Mouse (Mus musculus) MEL (cell line): Measurements from ENCODE around the gene Ablim1. TPM values are rescaled to one million over a fixed set of nuclear protein-coding genes. Genes with fewer than 3 reads are reported as not detected.

Experiments
- DNase-seq: peaks from one replicate; pipeline ENCODE4 v3.0.0; 2011; ENCODE audit warnings: low read depth, low spot score
- H3K27ac ChIP-seq: 2 replicates; pipeline ENCODE4 v1.5.1; 2012; ENCODE audit warnings: low read depth, mild to moderate bottlenecking, control low read depth, low read length, moderate library complexity; ENCODE audit not compliant: control insufficient read depth
- H3K27me3 ChIP-seq, 2 experiments: fragments of 150-350 bp in 1 of 2; sonication (generic) in 1 of 2; 2 replicates each; pipeline ENCODE4 v1.6.1; 2012; ENCODE audit warnings: low read length in 2 of 2, mild to moderate bottlenecking in 2 of 2, improper control_type of control experiment in 1 of 2, moderate library complexity in 1 of 2; ENCODE audit not compliant: insufficient read depth in 2 of 2, control insufficient read depth in 1 of 2
- H3K36me3 ChIP-seq, 2 experiments: 2 replicates each; pipeline ENCODE4 v1.6.1; 2012 to 2014; ENCODE audit warnings: low read length in 2 of 2, improper control_type of control experiment in 1 of 2, inconsistent platforms in 1 of 2, mild to moderate bottlenecking in 1 of 2; ENCODE audit not compliant: insufficient read depth in 2 of 2, control insufficient read depth in 1 of 2
- H3K4me1 ChIP-seq, 2 experiments: fragments of 150-350 bp in 1 of 2; sonication (generic) in 1 of 2; 2 replicates each; pipeline ENCODE4 v1.6.1; 2012; ENCODE audit warnings: low read length in 2 of 2, improper control_type of control experiment in 1 of 2, mild to moderate bottlenecking in 1 of 2; ENCODE audit not compliant: insufficient read depth in 2 of 2, control insufficient read depth in 1 of 2
- H3K4me3 ChIP-seq, 2 experiments: fragments of 150-350 bp in 1 of 2; sonication (generic) in 1 of 2; 2 replicates each; pipeline ENCODE4 v1.5.1; 2012; ENCODE audit warnings: low read depth in 2 of 2, low read length in 2 of 2, mild to moderate bottlenecking in 2 of 2, moderate library complexity in 2 of 2, control low read depth in 1 of 2, improper control_type of control experiment in 1 of 2; ENCODE audit not compliant: control insufficient read depth in 1 of 2, insufficient read depth in 1 of 2
- H3K79me2 ChIP-seq: 2 replicates; pipeline ENCODE4 v1.6.1; 2012; ENCODE audit warnings: mild to moderate bottlenecking, low read length, moderate library complexity; ENCODE audit not compliant: control insufficient read depth, poor library complexity, insufficient read depth
- H3K9ac ChIP-seq: 2 replicates; pipeline ENCODE4 v1.6.1; 2012; ENCODE audit warnings: low read depth, mild to moderate bottlenecking, control low read depth, low read length, moderate library complexity; ENCODE audit not compliant: control insufficient read depth, poor library complexity, severe bottlenecking
- H3K9me3 ChIP-seq: fragments of 150-350 bp; sonication (generic); replicated peaks from 2 replicates; pipeline ENCODE4 v1.6.1; 2012; ENCODE audit warnings: mild to moderate bottlenecking, low read length, improper control_type of control experiment, moderate library complexity; ENCODE audit not compliant: insufficient read depth
- CHD1 ChIP-seq: IDR thresholded peaks from 2 replicates; pipeline ENCODE4 v1.6.1; 2012; ENCODE audit warnings: low read depth, mild to moderate bottlenecking, inconsistent platforms, low read length, improper control_type of control experiment
- CTCF ChIP-seq, 3 experiments: IDR thresholded peaks in 2 of 3; conservative IDR thresholded peaks in 1 of 3; 2 replicates each; pipeline ENCODE4 v1.5.1; 2011 to 2012; ENCODE audit warnings: low read length in 3 of 3, low read depth in 2 of 3, mild to moderate bottlenecking in 2 of 3, improper control_type of control experiment in 1 of 3, inconsistent platforms in 1 of 3, mixed read lengths in 1 of 3, moderate library complexity in 1 of 3; ENCODE audit not compliant: control insufficient read depth in 1 of 3, insufficient read depth in 1 of 3, poor library complexity in 1 of 3, severe bottlenecking in 1 of 3
- ELF1 ChIP-seq: IDR thresholded peaks from 2 replicates; pipeline ENCODE4 v1.6.1; 2014; ENCODE audit warnings: low read depth, mild to moderate bottlenecking, inconsistent platforms, low read length, improper control_type of control experiment, moderate library complexity
- EP300 ChIP-seq, 2 experiments: IDR thresholded peaks; 2 replicates each; pipeline ENCODE4 v1.6.1; 2011; ENCODE audit warnings: improper control_type of control experiment in 2 of 2, low read length in 2 of 2, low read depth in 1 of 2, mild to moderate bottlenecking in 1 of 2
- GABPA ChIP-seq: IDR thresholded peaks from 2 replicates; pipeline ENCODE4 v1.6.1; 2012; ENCODE audit warnings: low read depth, mild to moderate bottlenecking, inconsistent platforms, low read length, improper control_type of control experiment, moderate library complexity
- GATA1 ChIP-seq: IDR thresholded peaks from 2 replicates; pipeline ENCODE4 v1.6.1; 2011; ENCODE audit warnings: low read depth, low read length, improper control_type of control experiment
- HCFC1 ChIP-seq: IDR thresholded peaks from 2 replicates; pipeline ENCODE4 v1.6.1; 2012; ENCODE audit warnings: low read depth, mild to moderate bottlenecking, inconsistent platforms, low read length, improper control_type of control experiment, moderate library complexity
- JUND ChIP-seq: IDR thresholded peaks from 2 replicates; pipeline ENCODE4 v1.6.1; 2011; ENCODE audit warnings: low read depth, mild to moderate bottlenecking, improper control_type of control experiment, low read length
- KAT2A ChIP-seq: conservative IDR thresholded peaks from 2 replicates; pipeline ENCODE4 v1.6.1; 2012; ENCODE audit warnings: low read depth, low read length, improper control_type of control experiment, inconsistent platforms
- MAFK ChIP-seq: IDR thresholded peaks from 2 replicates; pipeline ENCODE4 v1.6.1; 2011; ENCODE audit warnings: low read depth, mild to moderate bottlenecking, low read length, improper control_type of control experiment, borderline replicate concordance
- MAX ChIP-seq: IDR thresholded peaks from 2 replicates; pipeline ENCODE4 v1.6.1; 2011; ENCODE audit warnings: low read length, improper control_type of control experiment
- MAZ ChIP-seq: IDR thresholded peaks from 2 replicates; pipeline ENCODE4 v1.6.1; 2012; ENCODE audit warnings: low read depth, mild to moderate bottlenecking, inconsistent platforms, low read length, improper control_type of control experiment
- MEF2A ChIP-seq: IDR thresholded peaks from 2 replicates; pipeline ENCODE4 v1.6.1; 2014; ENCODE audit warnings: low read depth, mild to moderate bottlenecking, inconsistent platforms, low read length, improper control_type of control experiment; ENCODE audit not compliant: poor library complexity, insufficient replicate concordance, severe bottlenecking; ENCODE audit errors: extremely low read depth
- MYC ChIP-seq: IDR thresholded peaks from 2 replicates; pipeline ENCODE4 v1.6.1; 2011; ENCODE audit warnings: low read depth, mild to moderate bottlenecking, low read length, improper control_type of control experiment, moderate library complexity
- NELFE ChIP-seq: IDR thresholded peaks from 2 replicates; pipeline ENCODE4 v1.6.1; 2011; ENCODE audit warnings: low read depth, low read length, improper control_type of control experiment
- NRF1 ChIP-seq: IDR thresholded peaks from 2 replicates; pipeline ENCODE4 v1.6.1; 2014; ENCODE audit warnings: low read depth, mild to moderate bottlenecking, inconsistent platforms, low read length, improper control_type of control experiment, moderate library complexity; ENCODE audit not compliant: poor library complexity, insufficient read depth, severe bottlenecking
- POLR2AphosphoS5 ChIP-seq: IDR thresholded peaks from 2 replicates; pipeline ENCODE4 v1.6.1; 2012; ENCODE audit warnings: low read depth, borderline replicate concordance, mild to moderate bottlenecking, inconsistent platforms, low read length, moderate library complexity, mixed read lengths
- RAD21 ChIP-seq: IDR thresholded peaks from 2 replicates; pipeline ENCODE4 v1.6.1; 2011; ENCODE audit warnings: mild to moderate bottlenecking, low read depth, low read length, improper control_type of control experiment
- RCOR1 ChIP-seq: IDR thresholded peaks from 2 replicates; pipeline ENCODE4 v1.6.1; 2012; ENCODE audit warnings: low read depth, mild to moderate bottlenecking, inconsistent platforms, low read length, improper control_type of control experiment
- SMC3 ChIP-seq: IDR thresholded peaks from 2 replicates; pipeline ENCODE4 v1.6.1; 2011; ENCODE audit warnings: low read depth, low read length, improper control_type of control experiment
- TBP ChIP-seq: IDR thresholded peaks from 2 replicates; pipeline ENCODE4 v1.8.0; 2011; ENCODE audit warnings: low read depth, low read length, improper control_type of control experiment
- TCF12 ChIP-seq: IDR thresholded peaks from 2 replicates; pipeline ENCODE4 v1.6.1; 2014; ENCODE audit warnings: low read depth, mild to moderate bottlenecking, inconsistent platforms, low read length, improper control_type of control experiment, moderate library complexity
- UBTF ChIP-seq: IDR thresholded peaks from 2 replicates; pipeline ENCODE4 v1.6.1; 2012; ENCODE audit warnings: low read depth, mild to moderate bottlenecking, inconsistent platforms, low read length, improper control_type of control experiment, moderate library complexity, borderline replicate concordance; ENCODE audit not compliant: insufficient read depth
- ZMIZ1 ChIP-seq: IDR thresholded peaks from 2 replicates; pipeline ENCODE4 v1.6.1; 2012; ENCODE audit warnings: low read depth, mild to moderate bottlenecking, inconsistent platforms, low read length, improper control_type of control experiment, moderate library complexity
- ZNF384 ChIP-seq: IDR thresholded peaks from 2 replicates; pipeline ENCODE4 v1.6.1; 2012; ENCODE audit warnings: low read depth, mild to moderate bottlenecking, inconsistent platforms, low read length, improper control_type of control experiment
- polyA plus RNA-seq, 2 experiments: library from polyadenylated mRNA; stranded (reverse) in 1 of 2; unstranded in 1 of 2; fragments of >175 nt in 1 of 2; fragments of >200 nt in 1 of 2; gene quantifications; 2 replicates each; pipeline versions ENCODE4 v1.2.1 to v1.2.4; 2012; ENCODE audit warnings: low replicate concordance in 2 of 2, low read depth in 1 of 2; ENCODE audit not compliant: insufficient read length in 2 of 2, insufficient read depth in 1 of 2, missing spikeins in 1 of 2
- total RNA-seq: library from RNA; depleted of rRNA; stranded (reverse); fragments of 300-350 nt; gene quantifications from 2 replicates; pipeline ENCODE4 v1.2.3, GENCODE M21; 2012

The Ablim1 gene
- total and polyA plus RNA-seq, 3 experiments: not detected

DNA sequence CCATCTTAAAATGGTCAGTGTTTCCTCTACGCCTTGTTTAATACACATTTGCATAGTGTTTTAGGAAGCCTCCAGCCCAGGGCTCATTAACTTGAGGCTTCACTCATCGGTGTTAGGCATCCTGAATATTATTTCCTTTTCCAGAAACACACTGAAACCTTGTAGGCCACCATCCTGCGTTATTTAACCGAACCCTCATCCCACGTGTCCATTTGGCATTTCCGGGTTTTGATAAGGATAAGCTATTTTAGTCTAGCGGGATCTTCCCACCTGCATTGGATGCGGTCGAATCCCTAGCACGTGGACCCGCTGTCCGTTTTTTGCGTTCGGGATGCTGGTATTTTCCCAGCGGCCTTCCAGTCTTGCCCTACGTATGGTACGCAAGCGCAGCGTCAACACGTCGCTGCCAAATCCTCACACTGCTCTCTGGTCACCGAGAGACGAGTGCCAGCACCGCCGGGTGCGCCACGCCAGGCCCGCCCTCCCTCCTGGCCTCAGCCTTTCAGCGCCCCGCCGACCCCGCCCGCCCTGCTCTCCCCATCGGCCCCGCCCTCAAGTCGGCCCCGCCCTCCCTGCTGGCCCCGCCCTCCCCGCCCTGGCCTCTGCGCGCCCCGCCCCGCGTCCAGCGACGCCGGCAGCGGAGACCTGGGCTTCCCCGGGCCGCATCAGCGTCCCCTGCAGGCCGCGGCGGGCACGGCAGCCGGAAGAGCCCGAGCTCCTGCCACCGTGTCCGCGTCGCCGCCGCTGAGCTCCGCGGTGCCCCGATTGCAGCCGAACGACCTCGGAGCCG, 45.8 kb upstream of the Ablim1 start, which contains the start of gene Fam160b1 (continued):
- peak; percentile 77 for TF ChIP-seq HCFC1
- TF ChIP-seq ZNF384: no peak
- TF ChIP-seq KAT2A: no peak; the same call in 1 of the 2 replicates
- TF ChIP-seq GATA1: peak; percentile 62
- TF ChIP-seq RCOR1: no peak
- TF ChIP-seq MAFK: no peak
- peak; percentile 80; the same call in 1 of the 2 replicates for TF ChIP-seq POLR2AphosphoS5
- TF ChIP-seq MEF2A: peak; percentile 79; the same call in 1 of the 2 replicates
- TF ChIP-seq NELFE: peak; percentile 92
- peak; percentile 85 for TF ChIP-seq ELF1
- TF ChIP-seq NRF1: peak; percentile 75
- peak in 1 of 2 experiments; percentile 49; a peak in 2 of 4 replicates for TF ChIP-seq EP300 (IDR thresholded peaks at IDR 0.05; ENCODE audit: low read depth in 1 of 2, low read length in 2 of 2)
- no peak for TF ChIP-seq CHD1
- peak; percentile 93 for TF ChIP-seq TBP

DNA sequence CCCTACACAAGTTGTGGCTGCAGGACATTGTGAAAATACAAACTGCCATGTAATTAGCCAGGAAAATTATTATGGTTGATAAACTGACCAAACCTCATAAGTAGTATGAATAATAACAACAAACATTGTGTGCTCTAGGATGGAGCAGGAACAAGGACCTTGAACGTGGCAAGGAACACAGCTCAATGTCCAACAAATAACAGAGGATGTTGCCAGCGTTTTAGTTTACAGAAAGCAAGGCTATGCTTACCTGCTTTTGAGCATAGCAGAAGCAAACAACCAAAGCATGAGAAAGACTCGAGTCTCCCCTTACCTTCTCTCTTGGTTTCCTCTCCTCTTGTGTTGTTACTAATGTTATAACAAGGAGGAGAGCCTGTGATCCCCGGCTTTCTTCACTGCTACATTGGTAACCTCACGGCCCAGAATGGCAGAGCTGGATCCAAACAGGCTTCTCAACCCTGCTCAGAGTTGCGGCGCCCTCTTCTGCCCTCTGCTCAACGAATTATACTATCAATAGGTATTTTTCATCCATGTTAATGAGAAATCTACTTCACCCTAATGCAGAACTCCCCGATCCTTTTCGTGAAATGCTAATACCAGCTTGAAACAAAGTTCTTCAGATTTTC, 45.1 kb upstream of the Ablim1 start:
- Histone ChIP-seq H3K79me2 (peaks cover 72% of the 10 kb centered on the region), H3K9ac (peak overlapping the region; percentile 66), H3K27me3 (no peaks in the 10 kb centered on the region), H3K4me3 (peak overlapping the region; percentile 75 to 88), H3K9me3 (no peaks in the 10 kb centered on the region), H3K36me3 (peaks cover 0 to 47% of the 10 kb centered on the region in 2 experiments; a peak in 2 of 4 replicates), H3K4me1 (peaks cover 19 to 35% of the 10 kb centered on the region in 2 experiments)
- peak; percentile 77 for DNase-seq
- TF ChIP-seq MEF2A (0 out of 2 replicates have a peak, but pooled peaks have one; percentile 6), MAX (peak; percentile 29; the same call in 1 of the 2 replicates), TCF12 (0 out of 2 replicates have a peak, but pooled peaks have one; percentile 4), UBTF (no peak), NELFE (peak; percentile 26; the same call in 1 of the 2 replicates), HCFC1 (0 out of 2 replicates have a peak, but pooled peaks have one; percentile 21), ZMIZ1 (no peak), RAD21 (peak; percentile 17), GABPA (no peak), MAZ (no peak), SMC3 (peak; percentile 35; the same call in 1 of the 2 replicates), CTCF (IDR thresholded peaks at IDR 0.05 in 2 of 3, conservative IDR thresholded peaks at IDR 0.05 in 1 of 3; ENCODE audit: control insufficient read depth in 1 of 3, insufficient read depth in 1 of 3, low read depth in 2 of 3, low read length in 3 of 3, poor library complexity in 1 of 3, severe bottlenecking in 1 of 3) (peak in 2 of 3 experiments; percentile 37 to 38; a peak in 4 of 6 replicates), JUND (no peak), MYC (peak; percentile 36; the same call in 1 of the 2 replicates)
- TF ChIP-seq, all 39 proteins: peak for 9
- peak overlapping the region; percentile 81 for H3K27ac ChIP-seq
